Mouse (Mus musculus) left cerebral cortex, adult 8-10 months (tissue): ENCODE measurements around the gene Mllt10. TPM values are rescaled to one million over a fixed set of nuclear protein-coding genes. Genes with fewer than 3 reads are reported as not detected.

Source experiments
- DNase-seq, 2 experiments: peaks; one replicate each; pipeline ENCODE4 v3.0.0; 2022; ENCODE audit warnings: low spot score in 2 of 2
- total RNA-seq, 4 experiments: library from RNA; stranded (reverse); gene quantifications; 2 replicates each; pipeline ENCODE4 v1.2.4; 2022

The Mllt10 gene
- total RNA-seq, 4 experiments from 2014 or later, result 53.3 to 62.7 (median 56.5) TPM

DNA sequence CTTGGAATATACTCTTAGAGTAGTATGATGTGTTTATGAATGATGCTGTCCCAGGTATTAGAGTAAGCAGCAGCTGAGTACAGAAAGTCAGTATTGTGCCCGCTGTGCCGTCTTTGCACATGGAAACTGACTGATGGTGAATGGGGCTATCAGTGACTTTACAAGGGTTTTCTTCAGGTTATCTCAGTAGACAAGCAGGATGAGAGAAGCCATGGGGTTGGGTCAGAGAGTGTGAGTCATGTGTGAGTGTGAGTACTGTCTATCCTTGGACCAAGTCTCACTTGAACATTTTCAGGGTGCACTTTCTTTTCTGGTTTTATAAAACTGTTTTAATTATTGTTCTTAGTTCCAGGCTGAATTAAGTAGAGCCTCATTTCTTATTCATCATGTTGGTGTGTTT is 133.3 kb downstream of the Mllt10 start:
- DNase-seq, result no peak

DNA sequence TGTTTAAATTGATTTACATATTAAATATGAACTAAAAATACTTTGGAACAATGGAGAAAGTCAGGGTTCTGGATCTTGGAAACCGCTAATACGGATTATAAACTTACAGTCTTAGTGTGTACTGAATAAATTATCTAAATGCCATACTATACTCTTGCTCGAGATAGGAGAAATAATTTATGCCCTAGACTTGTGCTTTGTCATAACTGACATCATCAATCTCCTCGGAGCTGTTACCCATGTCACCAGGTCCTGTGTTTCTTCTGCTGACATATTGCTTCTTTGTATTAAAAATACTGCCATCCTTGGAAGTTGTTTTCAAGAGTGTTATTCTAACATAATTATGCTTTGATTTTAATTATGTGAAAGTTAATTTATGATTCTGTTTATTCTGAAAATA is 140.2 kb downstream of the Mllt10 start:
- DNase-seq, result no peak

DNA sequence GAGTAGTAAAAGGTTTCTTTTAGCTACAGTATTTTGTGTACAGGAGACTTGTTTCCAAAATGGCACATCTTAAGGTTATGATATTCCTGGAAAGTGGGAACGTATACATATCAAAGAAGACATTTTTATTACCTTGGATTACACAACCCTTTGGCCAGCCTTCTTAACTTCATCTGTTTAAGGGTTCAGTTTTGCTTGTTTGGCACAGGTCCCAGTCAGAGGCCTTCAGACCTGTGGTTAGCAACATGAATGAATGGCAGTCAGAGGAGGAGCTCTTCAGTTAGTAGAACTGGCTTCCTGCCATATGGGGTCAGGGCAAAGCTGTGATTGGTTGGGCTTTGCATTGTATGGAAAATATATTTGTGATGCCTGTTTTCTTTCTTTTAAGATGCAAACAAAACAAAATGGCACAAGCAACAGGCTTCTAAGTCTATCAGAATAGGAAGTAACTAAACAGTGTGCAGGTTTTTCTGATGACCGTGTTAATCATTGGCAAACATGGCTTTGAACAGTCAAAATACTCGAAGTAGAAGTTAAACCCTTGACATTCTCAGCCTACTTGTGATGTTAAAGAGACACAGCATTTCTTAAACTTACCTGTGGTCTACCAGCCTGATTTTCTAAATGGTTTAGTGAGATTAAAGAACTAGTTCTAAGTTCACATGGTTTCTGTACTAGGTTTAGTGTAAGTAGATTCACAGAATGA is 140.8 kb downstream of the Mllt10 start:
- DNase-seq, result no peak

DNA sequence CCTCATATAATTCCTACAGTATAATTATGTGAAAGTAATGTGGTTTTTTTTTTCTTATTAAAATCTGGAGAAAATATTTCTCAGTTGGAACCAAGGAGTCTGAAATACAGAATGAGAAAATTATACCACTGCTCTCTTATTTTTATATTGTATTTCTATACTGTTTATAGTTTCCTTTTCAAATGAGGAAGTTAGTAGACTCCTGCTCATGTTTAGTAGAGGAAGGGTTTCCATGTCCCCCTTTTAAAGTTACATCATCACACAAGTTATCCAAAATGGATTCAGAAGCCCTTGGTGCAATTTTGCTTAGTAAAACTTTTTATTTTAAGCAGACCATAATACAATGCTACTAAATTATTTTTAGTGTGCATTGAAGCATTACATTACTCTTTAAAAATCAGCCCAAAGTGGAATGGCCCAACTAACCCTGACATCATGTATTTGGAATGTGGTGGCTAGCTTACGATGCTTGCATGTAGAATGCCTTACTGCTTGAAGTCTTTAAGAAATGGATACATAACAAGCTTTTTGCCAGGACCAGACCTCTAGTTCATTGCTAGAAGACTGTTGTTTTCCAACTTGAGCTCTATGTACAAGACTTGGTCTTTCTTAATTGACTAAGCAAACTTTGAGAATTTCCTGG is 146.9 kb downstream of the Mllt10 start:
- no peak for DNase-seq

DNA sequence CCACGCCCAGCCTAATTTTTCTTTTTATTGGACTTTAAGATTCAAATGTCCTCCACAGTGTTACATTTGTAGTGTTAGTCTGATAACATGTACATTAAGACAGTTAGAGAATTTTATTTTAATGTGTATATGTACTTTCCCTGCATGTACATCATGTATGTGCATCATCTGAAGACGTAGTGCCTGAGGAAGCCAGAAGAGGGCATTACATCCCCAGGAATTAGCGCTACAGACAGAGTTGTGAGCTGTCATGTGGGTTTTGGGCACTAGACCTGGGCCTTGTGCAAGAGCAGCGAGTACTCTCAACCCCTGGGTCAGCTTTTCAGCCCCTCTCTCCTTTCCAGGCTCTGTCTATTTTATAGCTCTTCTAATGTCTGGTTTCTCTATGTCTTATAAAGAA is 147.9 kb downstream of the Mllt10 start:
- DNase-seq, result no peak

DNA sequence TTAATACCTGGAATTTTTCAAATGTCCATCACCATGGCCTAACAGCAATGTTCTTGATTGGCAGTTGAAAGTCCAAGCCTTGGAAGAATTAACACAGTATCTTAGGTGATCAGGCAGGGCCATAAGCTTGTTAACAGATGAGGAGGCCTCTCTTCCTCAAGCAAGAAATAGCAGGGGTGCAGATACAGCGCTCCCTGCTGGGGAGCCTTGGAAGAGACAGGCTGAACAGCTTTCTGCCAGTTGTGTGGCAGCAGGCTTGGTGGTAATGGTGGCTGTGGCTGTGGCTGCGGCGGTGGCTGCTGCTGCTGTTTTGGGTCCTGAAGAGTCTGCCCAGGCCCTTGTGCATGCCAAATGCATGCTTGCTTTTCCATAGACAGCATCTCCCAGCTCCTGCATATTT is 150.1 kb downstream of the Mllt10 start:
- no peak for DNase-seq

DNA sequence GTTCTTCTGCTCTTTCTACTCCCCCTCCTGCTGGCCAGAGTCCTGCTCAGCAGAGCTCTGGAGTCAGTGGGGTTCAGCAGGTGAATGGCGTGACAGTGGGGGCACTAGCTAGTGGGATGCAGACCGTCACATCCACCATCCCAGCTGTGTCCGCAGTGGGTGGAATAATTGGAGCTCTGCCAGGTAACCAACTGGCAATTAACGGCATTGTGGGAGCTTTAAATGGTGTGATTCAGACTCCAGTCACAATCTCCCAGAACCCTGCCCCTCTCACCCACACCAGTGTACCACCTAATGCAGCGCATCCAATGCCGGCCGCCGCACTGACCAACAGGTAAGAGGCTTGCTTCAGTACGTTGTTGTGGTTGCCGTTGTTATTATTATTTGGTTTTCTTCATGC is 151.8 kb downstream of the Mllt10 start:
- DNase-seq, result peak in 1 of 2 experiments; percentile 53

DNA sequence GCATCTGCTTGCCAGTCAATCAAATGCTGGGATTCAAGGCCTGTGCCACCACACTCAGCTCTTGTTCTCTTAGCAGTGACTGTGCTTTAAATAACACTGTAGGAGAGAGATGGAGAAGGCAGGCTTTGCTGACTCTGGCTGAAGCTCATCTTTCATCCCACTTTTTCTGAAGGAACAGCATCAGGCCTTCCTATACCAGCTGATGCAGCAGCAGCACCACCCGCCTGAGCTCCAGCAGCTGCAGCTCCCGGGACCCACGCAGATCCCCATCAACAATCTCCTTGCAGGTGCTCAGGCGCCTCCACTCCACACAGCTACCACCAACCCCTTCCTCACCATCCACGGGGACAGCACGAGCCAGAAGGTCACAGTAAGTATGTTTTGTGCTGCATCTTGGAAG is 153.5 kb downstream of the Mllt10 start:
- peak in 1 of 2 experiments; percentile 74 for DNase-seq

DNA sequence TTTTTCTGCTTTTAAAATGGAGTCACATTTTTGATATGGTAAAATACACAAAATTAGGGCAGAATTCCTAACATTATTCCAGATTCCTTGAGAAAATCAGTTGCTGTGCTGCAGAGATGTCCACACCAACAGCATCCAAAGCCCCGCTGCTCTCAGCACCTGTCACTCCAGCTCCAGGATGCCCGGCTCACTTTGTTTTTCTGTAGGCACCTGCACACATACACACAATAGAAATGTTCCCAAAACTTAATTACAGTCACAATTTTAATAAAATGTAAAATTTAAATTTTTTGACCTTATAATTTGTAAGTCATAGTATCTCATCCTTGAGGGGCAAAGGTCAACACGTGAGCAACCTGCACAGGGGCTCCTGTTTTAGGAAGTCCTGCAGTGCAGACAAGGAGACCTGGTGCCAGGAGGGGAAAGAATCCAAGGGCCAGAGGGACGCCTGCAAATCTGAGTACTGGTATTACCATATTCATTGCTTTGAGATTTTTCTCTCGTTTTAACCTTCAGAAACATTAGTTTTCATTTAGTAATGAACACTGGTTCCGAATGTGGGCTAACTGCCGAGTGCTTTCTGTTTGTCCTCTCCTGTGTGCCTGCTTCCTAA is 154.3 kb downstream of the Mllt10 start:
- no peak for DNase-seq

DNA sequence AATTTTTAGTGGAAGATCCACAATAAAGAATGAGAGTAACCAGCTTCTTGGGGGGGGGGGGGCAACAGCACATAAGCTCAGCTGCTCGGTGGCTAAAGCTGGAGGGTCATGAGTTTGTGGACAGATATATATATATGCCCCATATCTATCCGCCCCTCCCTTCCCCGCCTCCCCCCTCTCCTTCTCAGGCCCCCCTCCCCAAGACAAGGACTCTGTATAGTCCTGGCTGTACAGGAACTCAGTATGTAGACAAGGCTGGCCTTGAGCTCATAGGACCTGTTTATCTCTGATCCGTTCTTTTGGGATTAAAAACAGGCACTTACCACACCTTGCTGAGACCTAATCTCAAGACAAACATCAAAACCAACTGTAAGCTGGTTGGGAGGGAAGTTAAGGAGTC is 154.9 kb downstream of the Mllt10 start:
- no peak for DNase-seq

DNA sequence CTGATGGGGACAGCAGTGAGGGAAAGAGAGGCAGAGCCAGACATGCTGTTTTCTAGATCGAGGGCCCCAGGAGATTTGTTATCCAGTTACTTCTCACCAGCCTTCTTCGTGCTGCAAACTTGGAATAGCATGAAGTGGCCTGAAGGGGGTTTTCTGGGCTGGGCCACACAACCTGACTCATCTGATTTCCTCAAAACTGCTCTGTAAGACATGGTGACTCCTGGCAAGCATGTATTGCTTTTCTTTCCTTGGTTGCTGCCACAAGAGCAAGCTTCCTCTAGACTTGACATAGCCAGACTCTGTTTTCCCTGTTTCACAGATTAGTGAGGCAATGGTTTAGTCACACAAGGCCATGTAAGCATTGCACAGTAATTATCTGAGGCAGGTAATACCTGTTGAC is 159.0 kb downstream of the Mllt10 start:
- no peak for DNase-seq

DNA sequence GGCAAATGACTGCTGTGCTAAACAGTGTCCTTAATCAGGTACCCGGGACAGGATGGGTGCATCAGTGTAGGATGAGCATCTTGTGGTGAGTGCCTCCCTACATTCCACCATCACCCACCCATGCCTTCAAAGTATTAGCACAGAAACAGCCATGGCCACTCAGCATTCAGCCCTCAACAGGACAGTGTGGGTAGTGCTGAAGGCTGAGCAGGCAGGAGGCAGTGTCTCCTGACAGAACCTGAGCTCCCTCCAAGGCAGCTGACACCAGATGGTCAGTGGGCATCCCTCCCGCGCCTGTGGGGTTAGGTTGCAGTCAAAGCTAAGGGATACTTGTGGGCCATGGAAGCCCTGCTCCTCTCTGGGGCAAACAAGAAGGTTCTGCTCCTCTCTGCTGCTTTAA is 162.8 kb downstream of the Mllt10 start:
- peak in 1 of 2 experiments; percentile 40 for DNase-seq

DNA sequence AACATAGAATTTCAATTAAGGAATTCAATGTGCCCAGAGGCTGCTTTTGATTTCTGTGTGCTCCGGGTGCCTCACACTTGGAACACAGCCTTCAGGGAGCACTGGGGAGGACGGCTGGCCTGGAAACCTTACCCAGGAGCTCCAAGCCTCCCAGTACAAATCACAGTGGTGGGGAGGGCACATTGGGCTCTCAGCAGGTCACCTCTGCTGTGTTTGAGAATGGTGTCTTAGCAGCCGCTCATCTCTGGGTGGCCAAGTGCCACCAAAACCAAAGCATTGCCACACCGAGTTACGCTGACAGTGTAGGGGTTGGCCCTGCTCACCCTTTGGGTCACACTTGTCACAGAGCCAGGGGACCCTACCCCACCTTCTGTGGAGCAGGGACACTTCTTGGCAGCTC is 163.5 kb downstream of the Mllt10 start:
- DNase-seq, result no peak

DNA sequence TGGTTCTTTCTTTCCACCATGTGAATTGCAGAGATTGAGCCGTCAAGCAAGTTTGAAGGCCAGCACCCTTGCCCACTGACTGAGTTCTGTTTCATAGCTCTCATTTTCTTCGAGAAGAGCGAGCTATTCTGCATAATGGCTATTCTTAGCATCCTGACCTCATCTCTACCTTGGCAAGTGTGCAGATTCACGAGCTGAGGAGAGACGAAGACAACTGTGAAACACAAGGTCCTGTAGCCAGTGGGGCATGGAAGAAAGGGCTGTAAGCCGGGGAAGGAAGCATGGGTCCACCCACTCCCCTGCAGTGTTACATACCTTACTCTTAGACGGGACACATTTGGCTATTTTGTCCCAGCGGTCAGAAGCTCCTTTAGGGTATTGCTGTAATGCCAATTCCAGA is 164.1 kb downstream of the Mllt10 start:
- no peak for DNase-seq

DNA sequence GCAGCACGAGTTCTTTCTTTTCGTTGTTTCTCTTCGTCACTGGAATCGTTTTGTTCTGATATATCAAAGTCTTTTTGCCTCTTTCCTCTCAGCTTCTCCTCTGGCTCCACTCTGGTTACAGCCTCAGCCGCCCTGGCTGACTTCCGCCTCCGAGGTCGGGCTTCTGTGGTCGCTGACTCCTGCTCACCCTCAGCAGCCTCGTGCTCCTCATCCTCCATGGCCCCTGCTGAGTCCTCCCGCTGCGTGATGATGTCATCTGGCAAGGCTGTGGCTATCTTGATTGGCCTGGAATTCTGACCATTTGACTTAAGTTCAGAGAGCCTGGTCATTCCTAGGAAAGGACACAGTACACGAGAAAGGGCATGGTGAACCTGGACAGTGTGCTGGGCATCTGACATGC is 164.5 kb downstream of the Mllt10 start:
- DNase-seq, result no peak

DNA sequence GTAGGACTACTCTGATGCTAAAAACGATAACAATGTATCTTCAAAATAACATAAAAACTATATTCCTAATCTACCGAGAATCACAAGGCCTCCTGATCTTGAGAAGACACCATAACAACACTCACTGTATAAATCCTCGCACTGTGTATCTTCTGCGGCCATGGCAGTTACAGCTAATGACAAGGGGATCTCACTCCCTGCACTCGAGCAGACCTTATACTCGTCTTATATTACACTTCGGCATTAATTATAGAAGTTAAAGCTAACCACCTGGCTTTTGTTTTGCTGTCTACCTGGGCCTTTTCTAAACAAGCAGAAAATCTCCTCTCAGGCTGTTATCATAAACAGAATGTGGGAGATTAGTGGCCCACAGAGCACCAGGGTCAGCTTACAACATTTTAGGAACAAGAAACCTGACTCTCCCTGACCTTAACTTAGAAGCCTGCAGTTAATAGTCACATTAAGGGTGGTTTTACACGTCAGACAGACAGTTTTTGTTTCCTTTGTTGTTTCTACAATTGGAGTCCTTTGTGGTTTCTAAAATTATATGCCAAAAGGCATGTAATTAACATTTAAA is 173.5 kb downstream of the Mllt10 start:
- DNase-seq, result no peak

DNA sequence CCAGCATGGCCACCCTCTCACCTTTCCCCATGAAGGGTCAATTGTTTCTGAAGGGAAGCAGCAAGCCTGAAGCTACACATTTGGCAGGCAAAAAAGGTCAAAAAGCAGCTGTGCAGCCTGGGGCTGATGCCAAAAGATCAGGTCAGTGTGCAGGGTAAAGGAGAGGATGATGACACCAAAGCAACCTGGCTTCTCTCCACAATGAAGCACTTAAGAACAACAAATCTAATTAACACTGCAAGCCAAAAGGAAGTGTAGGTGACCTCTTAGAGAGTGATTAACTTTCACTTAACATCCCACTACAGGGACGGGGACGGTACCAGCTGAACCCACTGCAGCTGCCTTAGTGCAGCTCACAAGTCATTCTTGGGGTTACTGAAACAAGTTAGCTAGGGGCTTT is 174.2 kb downstream of the Mllt10 start:
- DNase-seq, result no peak

DNA sequence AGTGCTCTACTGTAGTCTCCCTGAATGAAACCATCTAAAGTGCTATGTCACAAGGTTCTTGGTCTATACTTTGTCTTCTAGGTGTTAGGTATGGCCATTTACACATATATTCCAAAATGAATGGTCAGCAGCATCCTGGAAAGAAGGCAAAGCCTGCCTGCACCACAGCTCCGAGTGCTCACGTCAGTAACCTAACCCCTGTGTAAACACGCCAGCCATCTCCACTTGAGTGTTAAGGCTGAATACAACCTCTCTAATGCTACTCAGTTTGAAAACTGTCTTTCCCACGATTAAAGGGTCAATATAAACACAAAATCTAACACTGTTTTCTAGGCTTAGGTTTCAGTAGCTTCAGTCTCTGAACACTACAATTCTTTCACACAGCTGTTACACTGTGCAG is 176.1 kb downstream of the Mllt10 start:
- DNase-seq, result no peak

DNA sequence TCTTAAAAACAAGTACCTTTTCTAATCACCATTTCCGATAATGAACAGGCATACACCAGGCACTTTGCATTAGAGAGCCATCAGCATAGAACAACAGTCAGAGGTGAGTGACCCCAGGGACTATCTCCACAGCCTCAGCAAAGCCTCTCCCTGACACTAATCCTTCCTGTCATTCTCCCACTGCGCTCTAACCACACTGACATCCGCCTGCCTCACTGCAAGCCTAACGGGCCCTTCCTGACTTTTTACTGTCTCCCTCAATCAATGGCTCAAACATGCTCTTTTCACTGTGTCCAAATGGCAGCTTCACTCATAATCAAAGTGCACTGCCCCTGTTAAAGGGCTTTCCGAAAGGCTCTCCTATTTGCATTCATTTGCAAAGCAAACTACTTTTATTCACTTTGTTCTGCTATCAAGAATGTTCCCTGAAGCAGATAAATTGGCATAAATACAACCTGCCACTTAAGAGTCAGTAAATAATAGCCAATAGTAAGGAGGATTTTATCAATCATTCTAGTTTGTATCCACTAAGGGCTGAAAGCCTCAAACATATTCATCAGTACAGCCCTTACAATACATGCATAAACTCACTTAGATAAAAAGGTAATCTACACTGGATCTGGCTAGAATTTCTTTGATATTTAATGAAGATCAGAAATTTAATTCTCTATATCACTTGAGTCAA is 178.0 kb downstream of the Mllt10 start:
- DNase-seq, result no peak

DNA sequence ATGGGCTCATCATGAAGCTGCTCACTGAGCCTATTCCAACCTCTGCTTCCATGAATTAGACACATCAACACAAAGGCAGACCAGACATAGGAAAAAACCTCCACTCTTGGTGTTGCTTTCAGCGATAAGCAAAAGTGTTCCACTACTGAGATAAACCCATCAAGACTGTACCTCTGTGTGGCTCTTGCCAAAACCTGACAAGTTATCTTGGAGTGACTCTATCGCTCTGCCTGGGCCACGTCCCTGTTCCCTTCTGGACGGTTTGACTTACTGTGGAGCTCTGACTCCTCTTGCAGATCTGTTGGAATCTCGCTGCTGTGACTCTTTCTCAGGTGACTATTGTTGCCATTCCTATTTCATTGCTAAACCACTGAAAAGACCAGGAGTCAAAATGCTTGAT is 180.5 kb downstream of the Mllt10 start:
- DNase-seq, result no peak

DNA sequence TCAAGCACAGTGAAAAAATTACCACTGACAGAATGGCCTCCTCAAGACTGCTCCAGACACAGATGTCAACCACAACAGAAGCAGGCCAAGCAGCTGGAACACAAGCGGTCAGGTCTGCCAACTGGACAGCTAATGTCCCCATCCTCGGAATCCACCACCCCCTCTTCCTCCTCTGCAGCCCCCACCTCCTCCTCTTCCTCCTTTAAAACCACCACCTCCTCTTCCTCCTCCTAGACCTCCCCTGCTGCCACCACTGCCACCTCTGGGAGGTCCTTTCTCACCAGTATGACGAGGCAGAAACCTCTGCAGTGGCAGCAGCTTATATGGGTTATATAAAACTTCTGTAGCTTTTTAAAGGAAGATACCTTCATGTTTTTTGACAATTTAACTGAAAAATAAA is 194.2 kb downstream of the Mllt10 start:
- DNase-seq, result no peak
